ENCODE assay signal across 9 mouse cellular contexts in genomic region chr13:21279076-21279475, GRCm38 (mm10). TPM values are rescaled to one million over a fixed set of nuclear protein-coding genes. Genes with fewer than 3 reads are reported as not detected.
DNase-seq lines count a peak whose midpoint lies in the region; ATAC-seq and TF ChIP-seq lines count a peak whose summit lies in the region.
"Had no signal": no experiment of that assay in that cellular context is flagged by ENCODE, and none has a peak within 500 bp of the region (broad histone marks: within the 10 kb centered on the region; RNA-seq: fewer than 3 reads in every experiment).

No protein-coding gene starts in this region.

- peaks cover 1% of the 10 kb centered on the region; the same call in 1 of the 2 replicates for H3K79me2 ChIP-seq in MEL (ENCODE audit: control insufficient read depth, insufficient read depth, low read length, poor library complexity)

- H3K36me3 ChIP-seq in heart, embryonic 12.5 days, result no peaks in the 10 kb centered on the region
- peaks cover 0 to 7% of the 10 kb centered on the region in 2 experiments; a peak in 2 of 4 replicates for H3K36me3 ChIP-seq in MEL (ENCODE audit: control insufficient read depth in 1 of 2, insufficient read depth in 2 of 2, low read length in 2 of 2)
- no peaks in the 10 kb centered on the region for H3K36me3 ChIP-seq in heart, postnatal 0 days (replicated peaks; ENCODE audit: control insufficient read depth, insufficient read depth, low read length)
- no peaks in the 10 kb centered on the region for H3K36me3 ChIP-seq in midbrain, embryonic 10.5 days

- TF ChIP-seq POLR2A in MEL (IDR thresholded peaks at IDR 0.05; ENCODE audit: control insufficient read depth in 1 of 2, insufficient read depth in 1 of 2, low read depth in 1 of 2, low read length in 2 of 2, poor library complexity in 1 of 2), result no peak

- no peak for DNase-seq in heart, adult 8-10 months (ENCODE audit: low spot score)
- DNase-seq in MEL (ENCODE audit: low read depth, low spot score), result peak; percentile 37
- no peak for DNase-seq in heart, postnatal 0 days (ENCODE audit: low spot score)
- DNase-seq in midbrain, embryonic 10.5 days (ENCODE audit: low spot score), result no peak
- DNase-seq in urinary bladder, postnatal 25 days (ENCODE audit: low spot score), result no peak
- no peak for DNase-seq in spleen, adult 12 weeks (ENCODE audit: low spot score)
- no peak for DNase-seq in adrenal gland, postnatal 36 days

- H3K27ac ChIP-seq in heart, embryonic 12.5 days (ENCODE audit: poor library complexity, severe bottlenecking), result no peak overlapping the region
- no peak overlapping the region for H3K27ac ChIP-seq in MEL (ENCODE audit: control insufficient read depth, low read depth, low read length)
- no peak overlapping the region for H3K27ac ChIP-seq in heart, postnatal 0 days (ENCODE audit: low read depth)
- H3K27ac ChIP-seq in midbrain, embryonic 10.5 days (replicated peaks), result no peak overlapping the region

- 6% methylated on average over 8 of the region's 8 CpGs for WGBS in heart, embryonic 12.5 days
- 4% methylated on average over 8 of the region's 8 CpGs for WGBS in heart, postnatal 0 days
- WGBS in midbrain, embryonic 10.5 days, result 9% methylated on average over 8 of the region's 8 CpGs

- H3K4me2 ChIP-seq in heart, embryonic 12.5 days, result peak overlapping the region; percentile 80
- peak overlapping the region; percentile 76 for H3K4me2 ChIP-seq in heart, postnatal 0 days (ENCODE audit: low read depth, low read length)

- peaks cover 4% of the 10 kb centered on the region; the same call in 1 of the 2 replicates for H3K27me3 ChIP-seq in heart, embryonic 12.5 days (replicated peaks)
- H3K27me3 ChIP-seq in MEL (ENCODE audit: control insufficient read depth in 1 of 2, insufficient read depth in 2 of 2, low read length in 2 of 2), result no peaks in the 10 kb centered on the region; a peak in 2 of 4 replicates
- H3K27me3 ChIP-seq in heart, postnatal 0 days (ENCODE audit: control insufficient read depth, insufficient read depth, low read length), result 0 out of 2 replicates have a peak, but pooled peaks cover 6% of the 10 kb centered on the region
- H3K27me3 ChIP-seq in midbrain, embryonic 10.5 days (ENCODE audit: low read depth, poor library complexity, severe bottlenecking), result peaks cover 16% of the 10 kb centered on the region

- no peak for TF ChIP-seq RAD21 in MEL (IDR thresholded peaks at IDR 0.05; ENCODE audit: low read depth, low read length)

- TF ChIP-seq CTCF in MEL (IDR thresholded peaks at IDR 0.05 in 2 of 3, conservative IDR thresholded peaks at IDR 0.05 in 1 of 3; ENCODE audit: control insufficient read depth in 1 of 3, insufficient read depth in 1 of 3, low read depth in 2 of 3, low read length in 3 of 3, poor library complexity in 1 of 3, severe bottlenecking in 1 of 3), result no peak
- no peak for TF ChIP-seq CTCF in heart, postnatal 0 days (IDR thresholded peaks at IDR 0.05; ENCODE audit: low read depth)

- 0 out of 4 replicates have a peak, but pooled peaks of 1 of the 2 experiments have one; percentile 5 for TF ChIP-seq EP300 in MEL (IDR thresholded peaks at IDR 0.05; ENCODE audit: low read depth in 1 of 2, low read length in 2 of 2)
- no peak for TF ChIP-seq EP300 in heart, postnatal 0 days (IDR thresholded peaks at IDR 0.05; ENCODE audit: low read depth)

- H3K9me3 ChIP-seq in heart, embryonic 12.5 days (replicated peaks), result no peaks in the 10 kb centered on the region
- H3K9me3 ChIP-seq in MEL (replicated peaks; ENCODE audit: insufficient read depth, low read length), result no peaks in the 10 kb centered on the region
- H3K9me3 ChIP-seq in heart, postnatal 0 days (replicated peaks; ENCODE audit: control insufficient read depth, low read length), result no peaks in the 10 kb centered on the region
- H3K9me3 ChIP-seq in midbrain, embryonic 10.5 days (replicated peaks), result no peaks in the 10 kb centered on the region

- H3K4me3 ChIP-seq in heart, embryonic 12.5 days, result peak overlapping the region; percentile 72
- peak overlapping the region; percentile 55 to 60 for H3K4me3 ChIP-seq in MEL (ENCODE audit: control insufficient read depth in 1 of 2, insufficient read depth in 1 of 2, low read depth in 2 of 2, low read length in 2 of 2)
- H3K4me3 ChIP-seq in heart, postnatal 0 days (ENCODE audit: low read depth, low read length), result peak overlapping the region; percentile 58
- peak overlapping the region; percentile 57 for H3K4me3 ChIP-seq in midbrain, embryonic 10.5 days

- ATAC-seq in heart, embryonic 12.5 days (ENCODE audit: insufficient number of reproducible peaks, low FRiP score), result no peak
- ATAC-seq in heart, postnatal 0 days (ENCODE audit: insufficient read depth, low read depth), result no peak

- H3K9ac ChIP-seq in heart, embryonic 12.5 days, result peak overlapping the region; percentile 67
- H3K9ac ChIP-seq in MEL (ENCODE audit: control insufficient read depth, low read depth, low read length, poor library complexity, severe bottlenecking), result peak overlapping the region; percentile 15
- no peak overlapping the region; the same call in 1 of the 2 replicates for H3K9ac ChIP-seq in heart, postnatal 0 days (replicated peaks; ENCODE audit: low read depth, low read length)

- peaks cover 9% of the 10 kb centered on the region; the same call in 1 of the 2 replicates for H3K4me1 ChIP-seq in heart, embryonic 12.5 days (replicated peaks)
- H3K4me1 ChIP-seq in MEL (ENCODE audit: control insufficient read depth in 1 of 2, insufficient read depth in 2 of 2, low read length in 2 of 2), result peaks cover 0 to 8% of the 10 kb centered on the region in 2 experiments; a peak in 2 of 4 replicates
- H3K4me1 ChIP-seq in heart, postnatal 0 days (ENCODE audit: control insufficient read depth, insufficient read depth), result peaks cover 10% of the 10 kb centered on the region; the same call in 1 of the 2 replicates
- peaks cover 21% of the 10 kb centered on the region for H3K4me1 ChIP-seq in midbrain, embryonic 10.5 days

TF ChIP-seq in MEL, 35 proteins besides CTCF, POLR2A, EP300 and RAD21:
- TF ChIP-seq ETS1 (IDR thresholded peaks at IDR 0.05; ENCODE audit: low read depth, low read length) (no peak), BHLHE40 (IDR thresholded peaks at IDR 0.05; ENCODE audit: borderline replicate concordance, low read depth, low read length) (peak; percentile 68; the same call in 1 of the 2 replicates), MXI1 (IDR thresholded peaks at IDR 0.05; ENCODE audit: low read depth, low read length) (peak; percentile 50), CHD2 (IDR thresholded peaks at IDR 0.05; ENCODE audit: low read length) (no peak), GATA1 (IDR thresholded peaks at IDR 0.05; ENCODE audit: low read depth, low read length) (0 out of 2 replicates have a peak, but pooled peaks have one; percentile 5)

RNA-seq across cellular contexts. Expression of gene Gpx5, which starts 13.5 kb away (rescaled TPM):
- polyA plus RNA-seq in heart, embryonic 12.5 days (2016; fragmentation: Nextera tagmentation; extraction: Ambion mirVana), result not detected in 2 replicates
- not detected for total RNA-seq in heart, adult 8-10 months (2022)
- not detected in 2 replicates for total RNA-seq in MEL (2012; rRNA removed)
- polyA plus RNA-seq in MEL (2012; ENCODE audit: insufficient read depth in 1 of 2, insufficient read length in 2 of 2, low read depth in 1 of 2, low replicate concordance in 2 of 2, missing spikeins in 1 of 2), result not detected
- not detected in 2 replicates for total RNA-seq in heart, postnatal 0 days (2014; rRNA removed; ENCODE audit: low replicate concordance)
- not detected in 2 replicates for polyA plus RNA-seq in heart, postnatal 0 days (2015; fragmentation: Nextera tagmentation; extraction: Ambion mirVana)
- polyA plus RNA-seq in midbrain, embryonic 10.5 days (2016; fragmentation: Nextera tagmentation; extraction: Ambion mirVana), result not detected in 2 replicates
- total RNA-seq in adrenal gland, postnatal 36 days (2021), result not detected
- total RNA-seq: left cerebral cortex, postnatal 25 days had no signal

RNA-seq across cellular contexts. Expression of gene Gpx6, which starts 32.8 kb away (rescaled TPM):
- polyA plus RNA-seq in heart, embryonic 12.5 days (2016; fragmentation: Nextera tagmentation; extraction: Ambion mirVana), result not detected in 2 replicates
- total RNA-seq in heart, adult 8-10 months (2022), result not detected
- not detected in 2 replicates for total RNA-seq in MEL (2012; rRNA removed)
- not detected for polyA plus RNA-seq in MEL (2012; ENCODE audit: insufficient read depth in 1 of 2, insufficient read length in 2 of 2, low read depth in 1 of 2, low replicate concordance in 2 of 2, missing spikeins in 1 of 2)
- total RNA-seq in heart, postnatal 0 days (2014; rRNA removed; ENCODE audit: low replicate concordance), result not detected in 2 replicates
- not detected in 2 replicates for polyA plus RNA-seq in heart, postnatal 0 days (2015; fragmentation: Nextera tagmentation; extraction: Ambion mirVana)
- 0.09 TPM in 1 of 2 replicates, not detected in the other for polyA plus RNA-seq in midbrain, embryonic 10.5 days (2016; fragmentation: Nextera tagmentation; extraction: Ambion mirVana)
- not detected for total RNA-seq in adrenal gland, postnatal 36 days (2021)
- total RNA-seq: left cerebral cortex, postnatal 25 days had no signal
